Mouse (Mus musculus) lung, adult 2 months (tissue): ENCODE measurements around the gene Fezf1.

ENCODE experiments used
- CTCF ChIP-seq: fragments of 200-500 bp; IDR thresholded peaks from 2 replicates; pipeline ENCODE4 v1.5.1; 2011; ENCODE audit warnings: mild to moderate bottlenecking, low read length, control low read depth; ENCODE audit not compliant: insufficient read depth
- POLR2A ChIP-seq: fragments of 200-500 bp; IDR thresholded peaks from 2 replicates; pipeline ENCODE4 v1.6.1; 2011; ENCODE audit warnings: low read depth, mild to moderate bottlenecking, control low read depth, low read length, borderline replicate concordance; ENCODE audit errors: extremely low read depth

- TF ChIP-seq CTCF, result no peak
- no peak for TF ChIP-seq POLR2A
Measured at GRCm38 (mm10) chr6:23257981-23258380, 9.8 kb upstream of the Fezf1 start.
